Mouse (Mus musculus) retina, embryonic 14.5 days (tissue): Measurements from ENCODE around the gene Haghl.
"Not testable (repeated sequence)": the region's sequence is repeated elsewhere in the genome, so short reads cannot be mapped to it uniquely, and the experiment has no call there.

Experiments
- DNase-seq: peaks from one replicate; pipeline ENCODE4 v3.0.0-alpha.2; 2015; ENCODE audit warnings: low spot score

Haghl gene

DNA sequence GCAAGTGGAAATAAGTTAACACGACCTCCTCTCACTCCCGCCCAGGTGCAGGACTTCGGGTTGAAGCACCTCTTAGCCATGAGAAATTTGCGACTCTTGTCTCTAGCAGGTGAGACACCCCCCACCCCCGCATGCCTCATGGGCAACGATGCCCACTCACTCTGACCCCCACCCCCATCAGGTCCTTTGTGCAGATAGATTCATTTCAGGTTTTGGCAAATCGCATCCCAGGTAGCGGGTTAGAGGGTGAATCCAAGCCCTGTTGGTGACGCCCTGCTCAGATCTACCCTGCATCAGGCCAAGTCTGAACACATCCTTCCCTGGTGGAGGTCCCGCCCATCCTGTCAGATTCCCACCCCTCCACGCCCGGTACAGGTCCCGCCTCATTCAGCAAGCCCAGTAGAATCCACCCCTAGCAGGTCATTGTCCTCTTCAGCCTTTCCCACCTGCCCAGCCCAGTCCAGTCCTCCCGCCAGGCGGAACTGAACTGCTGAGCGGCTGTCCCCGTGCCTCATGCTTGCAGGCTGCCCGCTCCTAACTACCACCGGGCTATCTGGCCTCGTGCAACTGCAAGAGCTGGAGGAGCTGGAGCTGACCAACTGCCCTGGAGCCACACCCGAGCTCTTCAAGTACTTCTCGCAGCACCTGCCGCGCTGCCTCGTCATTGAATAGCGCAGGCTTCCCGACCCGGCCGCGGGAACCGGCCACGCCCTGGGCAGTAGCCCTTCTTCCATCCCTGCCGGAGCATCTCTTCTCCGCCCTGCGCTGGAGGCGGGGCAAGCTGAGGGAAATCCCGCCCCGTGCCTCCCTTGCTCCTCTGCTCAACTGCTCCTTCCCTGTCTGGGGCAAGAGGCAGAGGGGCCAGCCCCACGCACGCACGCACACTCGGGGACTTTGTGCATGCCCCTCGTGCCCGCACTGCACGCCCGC, 33.6 kb upstream of the Haghl start:
- DNase-seq = peak; percentile 22

DNA sequence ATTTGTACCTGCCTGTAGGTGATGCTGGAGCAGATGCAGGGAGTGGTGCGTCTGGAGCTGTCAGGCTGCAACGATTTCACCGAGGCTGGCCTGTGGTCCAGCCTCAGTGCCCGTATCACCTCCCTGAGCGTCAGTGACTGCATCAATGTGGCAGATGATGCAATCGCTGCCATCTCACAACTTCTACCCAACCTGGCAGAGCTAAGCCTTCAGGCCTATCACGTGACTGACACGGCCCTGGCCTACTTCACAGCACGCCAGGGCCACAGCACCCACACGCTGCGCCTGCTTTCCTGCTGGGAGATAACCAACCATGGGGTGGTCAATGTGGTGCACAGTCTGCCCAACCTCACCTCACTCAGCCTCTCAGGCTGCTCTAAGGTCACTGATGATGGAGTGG, 32.2 kb upstream of the Haghl start:
- no peak for DNase-seq

DNA sequence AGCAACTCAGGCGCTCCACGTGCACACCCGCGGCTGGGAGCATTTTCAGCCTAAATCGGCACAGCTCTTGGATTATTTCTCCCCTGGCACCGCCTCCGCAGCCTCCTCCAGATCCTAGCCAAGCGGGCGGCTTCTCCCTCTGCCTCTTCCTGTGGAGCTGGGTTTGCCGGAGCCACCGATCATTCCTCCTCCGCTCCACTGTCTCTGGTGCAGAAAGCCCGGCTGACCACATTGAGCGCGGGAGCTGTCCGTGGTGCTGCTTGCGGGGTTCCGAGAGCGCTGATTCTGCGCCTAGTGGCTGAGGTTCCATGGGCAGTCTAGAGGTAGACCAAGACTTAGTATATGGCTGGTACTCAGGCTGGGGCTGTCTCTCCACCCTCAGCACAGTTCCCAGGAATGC, 28.0 kb upstream of the Haghl start:
- peak; percentile 90 for DNase-seq

DNA sequence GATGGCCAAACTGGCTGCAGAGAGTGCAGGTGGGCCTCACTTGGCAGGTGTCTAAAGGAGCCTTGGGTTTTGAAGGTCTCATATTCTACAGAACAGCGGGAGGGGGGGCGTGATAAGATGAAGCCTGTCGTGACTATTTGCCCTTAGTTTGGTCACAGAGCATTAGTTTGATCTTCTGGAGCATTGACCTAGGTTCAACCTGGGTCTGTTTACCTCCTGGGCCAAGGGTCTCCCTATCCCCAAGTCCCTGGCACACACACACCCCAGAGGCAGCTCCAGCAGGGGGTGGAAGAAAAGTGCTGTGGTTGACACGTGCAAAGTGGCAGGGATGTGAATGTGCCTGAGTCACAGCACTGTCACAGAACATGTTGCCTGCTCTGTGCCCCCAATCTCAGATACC, 25.4 kb upstream of the Haghl start:
- DNase-seq = no peak

DNA sequence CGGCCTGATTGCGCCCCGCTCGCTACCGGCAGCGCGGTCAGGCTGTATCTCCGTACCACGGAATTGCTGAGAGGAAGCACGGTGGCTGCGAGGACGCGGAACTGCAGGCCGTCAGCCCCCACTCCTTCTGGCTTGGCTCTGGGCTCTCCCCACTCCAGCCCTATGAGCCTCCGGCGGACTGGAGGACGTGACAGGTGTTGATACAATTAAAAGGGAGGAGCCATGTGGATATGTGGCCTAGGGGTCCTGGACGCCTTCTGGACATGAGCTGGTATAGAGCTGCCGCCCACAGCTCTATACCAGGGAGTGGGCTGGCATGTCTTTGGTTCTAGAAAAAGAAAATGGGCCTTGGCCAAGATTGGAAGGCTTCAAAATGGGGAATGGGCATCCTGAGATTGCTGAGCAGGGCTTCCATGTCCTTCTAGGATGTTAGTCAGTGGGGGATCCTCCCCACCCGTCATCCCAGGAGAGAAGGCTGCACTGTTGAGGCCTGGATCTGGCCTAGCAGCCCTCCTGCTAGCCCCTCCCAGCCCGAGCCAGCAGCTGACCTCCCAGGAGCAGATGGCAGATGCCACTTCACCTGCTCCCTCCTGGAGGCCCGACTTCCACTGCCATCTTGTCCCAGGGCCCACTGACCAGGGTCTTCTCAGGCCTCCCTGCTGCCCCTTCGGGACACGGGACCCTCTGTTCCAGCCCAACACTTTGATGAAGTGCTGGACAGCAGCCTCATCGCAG, 24.3 kb upstream of the Haghl start:
- no peak for DNase-seq

DNA sequence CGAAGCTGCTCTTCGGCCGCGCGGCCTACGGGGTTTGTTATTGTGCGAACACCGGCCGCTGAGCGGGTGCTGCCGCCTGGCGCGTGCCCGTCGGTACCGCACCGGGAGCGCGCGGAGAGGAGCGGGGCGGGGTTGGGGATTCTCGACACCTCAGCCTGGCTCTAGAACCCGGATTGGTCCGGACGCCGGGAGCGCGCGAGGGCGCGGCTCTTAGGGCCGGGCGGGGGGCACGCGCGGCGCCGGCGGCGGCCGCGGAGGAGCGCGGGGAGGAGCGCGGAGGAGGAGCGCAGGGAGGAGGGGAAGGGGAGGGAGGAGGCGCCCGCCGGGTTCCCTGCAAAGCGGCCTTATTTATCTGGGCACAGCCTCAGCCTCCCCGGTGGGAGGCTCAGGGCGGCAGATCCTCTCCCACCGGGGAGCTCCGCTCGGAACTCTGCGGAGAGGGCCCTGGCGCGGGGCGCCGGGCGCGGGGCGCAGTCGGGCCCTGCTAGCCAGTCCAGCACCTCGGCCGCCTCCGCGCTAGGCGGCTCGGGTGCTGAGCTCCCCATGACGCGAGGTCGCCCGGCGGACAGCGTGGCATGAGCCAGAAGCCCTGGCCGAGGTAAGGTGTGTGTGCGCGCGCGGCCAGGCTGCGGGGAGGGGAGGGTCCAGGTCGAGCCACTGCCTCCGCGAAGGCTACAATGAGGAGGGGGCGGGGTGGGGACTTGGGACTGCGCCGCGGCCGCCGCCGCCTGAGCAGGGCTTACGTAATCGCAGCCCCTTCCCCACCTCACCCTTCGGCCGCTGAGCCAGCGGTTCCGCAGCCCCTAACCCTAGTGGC, 23.5 kb upstream of the Haghl start, which contains the start of gene Fbxl16:
Gene Fbxl16, plus strand, starts transcription at position 297 of the 817 bp plus-strand sequence.
- DNase-seq = peak; percentile 91

DNA sequence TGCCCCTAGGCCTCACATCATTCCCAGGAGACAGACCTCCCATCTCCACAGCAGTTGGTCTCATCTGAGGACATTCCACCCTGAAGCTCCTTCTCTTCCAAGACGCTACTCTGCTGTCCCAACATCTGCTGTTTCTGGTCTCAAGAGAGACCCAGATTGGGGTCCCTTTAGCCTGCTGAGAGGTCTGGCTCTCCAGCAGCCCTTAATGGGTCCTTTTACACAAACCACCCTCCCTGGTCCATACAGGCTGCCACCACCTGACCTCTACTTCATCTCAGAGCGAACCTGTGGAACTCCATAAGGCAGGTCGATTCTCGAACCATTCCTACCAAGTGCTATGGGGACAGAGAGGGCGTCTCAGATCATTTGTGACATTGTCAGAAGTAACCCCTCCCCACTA, 22.6 kb upstream of the Haghl start:
- peak; percentile 32 for DNase-seq

DNA sequence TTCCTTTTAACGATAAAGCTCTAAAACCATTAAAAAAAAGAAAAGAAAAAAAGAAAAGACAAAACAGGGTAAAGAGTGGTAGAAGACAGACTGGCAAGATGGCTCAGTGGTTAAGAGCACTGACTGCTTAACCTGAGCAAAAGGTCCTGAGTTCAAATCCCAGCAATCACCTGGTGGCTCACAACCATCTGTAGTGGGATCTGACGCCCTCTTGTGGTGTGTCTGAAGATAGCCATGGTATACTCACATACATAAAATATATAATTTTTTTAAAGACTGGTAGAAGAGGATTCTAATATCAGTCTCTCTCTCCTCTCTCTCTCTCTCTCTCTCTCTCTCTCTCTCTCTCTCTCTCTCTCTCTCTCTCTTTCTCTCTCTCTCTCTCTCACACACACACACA, 22.0 kb upstream of the Haghl start:
- not testable (repeated sequence) for DNase-seq

DNA sequence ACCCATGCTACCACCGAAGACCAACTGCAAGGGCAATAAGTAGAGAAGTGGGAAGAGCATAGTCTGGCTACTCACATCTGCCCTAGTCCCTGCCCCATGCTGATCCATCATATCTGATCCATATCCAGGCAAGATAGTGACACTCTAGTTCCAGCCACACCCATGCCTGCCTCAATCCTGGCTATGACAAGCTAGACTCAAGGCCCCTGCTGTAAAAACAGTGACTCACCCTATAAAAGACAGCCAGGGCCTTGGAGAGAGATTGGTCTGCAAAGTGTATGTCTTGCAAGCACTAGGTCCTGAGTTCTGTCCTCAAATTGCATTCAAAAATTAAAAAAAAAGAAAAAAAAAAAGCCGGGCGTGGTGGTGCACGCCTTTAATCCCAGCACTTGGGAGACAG, 21.0 kb upstream of the Haghl start:
- DNase-seq = no peak

DNA sequence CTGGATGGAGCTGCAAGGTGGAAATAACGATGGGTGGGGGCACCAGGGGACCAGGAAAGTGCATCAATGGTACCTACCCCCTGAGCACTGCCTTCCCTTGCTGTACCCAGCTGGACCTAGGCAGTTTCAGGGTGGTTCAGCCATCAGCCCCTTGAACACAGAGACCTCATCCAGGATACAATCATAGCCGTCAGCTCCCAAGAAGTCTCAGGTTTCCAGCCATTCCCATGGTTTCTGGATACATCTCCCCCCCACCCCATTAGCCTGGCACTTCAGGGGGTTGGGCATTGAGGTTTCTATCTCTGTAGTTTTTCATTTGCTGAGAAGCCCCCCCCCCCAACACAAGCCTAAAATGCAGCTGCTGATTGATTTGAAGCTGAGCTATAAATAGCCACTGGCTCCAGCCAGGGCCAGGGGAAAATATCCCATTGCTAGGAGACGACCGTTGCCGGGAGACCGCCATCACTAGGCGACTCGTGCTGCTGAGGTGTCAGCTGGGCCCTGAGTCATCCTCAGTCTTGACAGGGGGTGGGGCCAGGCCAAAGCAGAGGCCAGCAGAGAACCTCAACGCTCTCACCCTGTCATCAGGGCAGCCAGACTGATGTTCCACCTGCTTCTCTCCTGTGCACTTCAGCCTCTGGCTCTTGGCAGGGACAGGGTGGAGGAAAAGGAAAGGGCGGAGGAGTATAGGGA, 17.5 kb upstream of the Haghl start:
- DNase-seq = peak; percentile 92

DNA sequence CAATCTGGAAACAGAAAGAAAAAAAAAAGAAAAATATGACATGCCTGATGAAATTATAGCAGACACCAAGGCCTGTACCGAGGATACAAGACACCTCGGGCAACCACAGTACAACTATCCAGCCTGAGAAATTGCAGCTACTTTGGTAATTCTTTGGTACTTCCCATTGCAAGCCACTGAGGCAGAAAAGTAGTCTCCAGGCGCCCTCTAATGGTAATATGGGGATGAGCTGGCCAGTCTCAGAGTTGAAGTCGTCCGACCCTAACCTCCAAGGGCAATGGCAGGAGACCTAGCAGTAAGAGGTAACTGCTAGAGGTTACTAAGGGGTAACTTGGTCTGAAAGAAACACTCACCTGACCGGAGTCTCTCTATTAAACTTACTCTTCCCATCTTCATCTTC, 15.6 kb upstream of the Haghl start:
- DNase-seq = peak; percentile 95

DNA sequence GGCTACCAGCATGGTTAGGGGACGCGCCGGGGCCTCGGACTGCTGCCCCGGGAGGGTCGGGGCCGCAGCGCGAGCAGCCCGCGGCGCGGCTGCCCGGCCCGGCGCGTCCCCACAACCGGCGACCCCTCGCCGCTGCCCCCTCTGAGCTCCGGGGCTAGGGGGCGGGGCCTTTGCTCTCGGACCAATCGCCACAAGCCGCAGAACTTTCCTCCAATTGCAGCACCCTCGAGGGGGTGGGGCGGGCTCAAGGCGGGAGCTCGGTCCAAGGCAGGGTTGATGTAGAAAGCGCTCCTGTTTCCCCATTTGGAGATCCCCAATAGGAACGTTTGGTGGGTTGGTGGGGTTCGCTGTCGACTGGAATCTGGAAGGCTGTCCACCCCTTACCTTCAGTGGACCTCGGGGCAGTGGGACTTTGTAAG, 11.5 kb upstream of the Haghl start, which contains the start of gene Metrn:
Gene Metrn, minus strand, starts transcription at position 186 of the 419 bp plus-strand sequence.
- DNase-seq = peak; percentile 93

DNA sequence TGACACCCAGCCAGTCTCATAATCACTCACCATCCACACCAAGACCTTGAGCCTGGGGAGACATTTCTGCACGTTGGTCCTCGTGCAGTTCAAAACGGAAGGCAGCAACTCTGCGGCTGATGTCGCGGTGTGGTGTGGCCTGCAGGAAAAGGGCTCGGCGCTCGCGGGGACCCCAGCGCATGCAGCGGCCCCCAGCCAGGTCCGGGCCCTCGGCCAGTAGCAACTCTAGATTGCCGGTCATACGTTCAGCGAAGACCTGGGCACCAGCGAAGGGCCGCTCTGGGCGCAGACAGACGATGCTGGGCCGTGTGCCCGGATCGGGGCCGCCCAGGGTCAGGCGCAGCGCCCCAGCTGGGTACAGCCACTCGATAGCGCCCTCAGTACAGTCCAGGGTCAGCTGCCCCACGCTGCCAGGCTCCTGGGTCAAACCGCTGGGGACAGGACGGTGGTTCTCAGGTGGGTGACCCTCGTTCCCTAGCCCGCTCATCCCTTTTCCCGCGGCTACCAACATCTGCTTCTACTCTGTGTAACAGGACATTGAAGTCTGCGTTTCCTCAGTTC, 10.8 kb upstream of the Haghl start:
- DNase-seq = no peak

DNA sequence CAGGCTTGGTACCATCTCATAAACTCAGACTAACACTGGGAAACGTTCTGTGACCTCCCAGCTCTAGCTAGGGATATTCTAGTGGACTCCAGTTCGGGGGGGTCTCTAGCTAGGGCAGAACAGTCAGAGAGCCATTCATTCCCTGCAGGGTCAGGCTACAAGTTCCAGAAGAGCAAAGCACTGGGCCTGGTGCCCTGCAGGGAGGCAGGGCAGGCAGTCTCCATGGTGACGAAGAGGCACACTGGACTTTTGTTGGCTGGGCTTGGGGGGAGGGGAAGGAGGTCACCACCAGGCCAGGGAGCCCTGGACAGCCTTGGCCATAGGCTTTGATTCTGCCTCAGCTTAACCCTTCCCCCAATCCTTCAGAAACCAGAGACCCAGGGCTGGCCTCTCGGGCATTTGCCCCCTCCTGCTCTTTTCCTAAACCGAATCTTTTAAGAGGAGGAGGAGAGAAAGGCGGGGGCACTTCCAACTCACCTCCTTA, 10.2 kb upstream of the Haghl start, which contains the start of gene AC134908.4:
Gene AC134908.4, minus strand, starts transcription at position 51 of the 484 bp plus-strand sequence.
- DNase-seq = peak; percentile 86

DNA sequence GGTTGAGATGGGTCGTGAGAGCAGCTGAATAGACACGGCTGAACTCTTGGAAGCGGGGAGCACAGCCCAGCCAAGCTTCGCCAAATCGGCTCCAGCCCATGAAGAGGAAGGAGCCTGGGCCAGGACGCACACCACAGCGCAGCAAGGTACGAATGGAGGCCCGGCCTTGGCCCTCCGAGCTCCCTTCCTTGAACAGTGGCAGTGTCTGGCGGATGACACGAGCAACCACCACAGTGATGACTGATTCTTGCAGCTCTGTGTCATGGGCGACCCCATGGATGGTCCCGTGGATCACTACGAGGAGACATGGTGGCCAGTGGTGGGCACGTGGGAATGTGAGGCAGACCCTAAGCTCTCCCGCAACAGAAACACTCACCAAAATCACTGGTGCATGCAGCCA, 9.5 kb upstream of the Haghl start:
- DNase-seq = no peak

DNA sequence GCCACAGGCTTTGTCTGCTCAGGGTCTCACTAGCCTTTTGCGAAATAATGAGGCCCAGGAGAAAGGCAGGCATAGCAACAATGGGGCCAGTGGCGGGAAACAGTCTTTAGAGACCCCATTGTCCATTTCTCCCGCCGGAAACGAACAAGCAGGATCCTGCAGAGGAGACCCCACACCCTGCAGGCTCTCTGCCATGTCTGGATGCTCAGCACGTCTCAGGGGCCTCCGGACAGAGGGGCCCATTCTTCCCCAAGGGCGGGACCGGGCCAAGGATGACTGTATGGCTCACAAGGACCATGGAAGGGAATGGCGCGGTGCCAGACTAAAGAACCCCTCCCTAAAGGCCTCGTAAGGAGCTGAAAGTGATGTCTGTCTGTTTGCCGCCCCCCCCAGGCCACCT, 8.7 kb upstream of the Haghl start:
- no peak for DNase-seq

DNA sequence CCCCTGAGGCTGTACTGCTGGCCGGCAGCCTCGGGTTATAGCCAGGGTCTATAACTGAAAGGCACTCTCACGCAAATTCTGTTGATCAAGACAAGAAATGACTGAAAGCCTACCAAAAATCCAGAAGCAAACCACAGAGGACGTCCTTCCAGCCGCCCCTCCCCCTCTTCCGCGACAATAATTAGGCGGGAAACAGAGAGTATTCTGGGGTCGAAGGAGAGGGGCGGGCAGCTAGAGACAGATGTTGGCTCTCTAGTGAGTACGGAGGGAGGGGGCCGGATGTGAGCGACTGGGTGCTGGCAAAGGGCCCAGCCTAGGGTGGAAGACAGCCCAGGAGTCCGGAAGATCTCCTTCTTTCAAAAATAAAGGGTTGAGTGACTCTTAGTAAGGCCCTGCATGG, 7.1 kb upstream of the Haghl start, which contains the start of gene Fam173a:
Gene Fam173a, minus strand, starts transcription at position 287 of the 400 bp plus-strand sequence.
- DNase-seq = peak; percentile 73

DNA sequence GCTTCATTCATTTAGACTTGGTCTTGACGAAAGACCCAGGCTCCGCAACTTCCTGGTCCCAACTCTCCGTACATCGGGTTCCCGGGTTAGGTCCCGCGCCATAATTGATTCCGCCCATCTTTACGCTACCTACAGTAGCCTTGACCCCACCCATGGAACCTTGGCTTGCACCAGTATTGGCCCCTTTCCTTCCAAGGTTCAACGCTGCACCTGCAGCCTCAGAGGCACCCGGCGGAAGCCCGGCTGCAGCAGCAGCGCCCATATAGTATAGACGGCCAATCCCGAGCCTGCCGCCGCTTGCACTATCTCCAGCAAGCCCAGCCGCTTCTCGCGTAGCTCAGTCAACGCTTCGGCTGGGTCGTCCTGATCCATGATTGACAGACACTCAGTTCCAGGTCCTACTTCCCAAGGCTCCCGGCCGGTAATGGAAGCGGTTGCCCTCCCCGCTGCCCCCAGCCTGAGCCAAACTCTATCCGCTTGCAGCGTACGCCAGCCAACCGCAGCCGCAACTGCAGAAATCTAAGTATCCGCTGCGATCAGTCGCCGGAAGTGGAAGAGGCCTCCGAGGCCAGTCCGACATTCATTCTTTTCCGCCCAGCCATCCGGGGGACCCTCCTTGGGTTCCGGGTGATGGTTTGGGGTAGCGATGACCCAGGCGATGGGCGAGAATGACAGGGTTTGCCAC, 6.5 kb upstream of the Haghl start:
- peak; percentile 86 for DNase-seq

DNA sequence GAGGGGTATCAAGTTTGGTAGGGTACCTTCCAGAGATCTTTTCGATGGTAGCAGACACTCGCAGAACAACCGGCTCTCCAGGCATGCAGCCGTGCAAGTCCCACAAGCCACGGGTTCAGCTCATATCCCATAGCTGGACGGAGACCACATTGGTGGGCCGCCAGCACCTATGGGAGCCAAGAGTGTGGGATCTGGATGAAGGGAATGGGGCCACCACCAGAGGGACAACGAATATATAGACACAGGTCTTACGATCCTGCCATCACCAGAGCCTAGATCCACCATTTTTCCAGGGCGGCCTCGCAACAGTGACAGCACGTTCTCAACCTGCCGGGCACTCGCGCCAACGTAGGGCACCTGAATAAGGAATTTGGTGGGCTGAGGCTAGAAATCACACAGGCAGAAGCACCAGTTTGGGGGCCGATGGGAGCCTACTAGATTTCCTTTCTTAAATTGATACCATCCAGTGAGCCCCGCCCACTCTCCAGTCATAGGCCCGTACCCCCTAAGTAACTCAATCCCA, 5.9 kb upstream of the Haghl start:
- DNase-seq = peak; percentile 32
